Mouse (Mus musculus) liver, embryonic 11.5 days (tissue): ENCODE data around the gene Matk. TPM values are rescaled to one million over a fixed set of nuclear protein-coding genes. Genes with fewer than 3 reads are reported as not detected.

Source experiments
- ATAC-seq: fragments of 200-750 bp; cut with Nextera tagmentation; replicated peaks from 2 replicates; pipeline ENCODE4 v1.8.0; 2017; ENCODE audit warnings: moderate number of reproducible peaks, mild to moderate bottlenecking, moderate TSS enrichment, moderate library complexity; ENCODE audit not compliant: low FRiP score
- DNase-seq: peaks from one replicate; pipeline ENCODE4 v3.0.0-alpha.2; 2017; ENCODE audit warnings: low spot score
- H3K27ac ChIP-seq: fragments of 300-500 bp; sonication (generic); 2 replicates; pipeline ENCODE4 v1.5.1; 2014; ENCODE audit warnings: mild to moderate bottlenecking, low read depth, low read length, control low read depth
- H3K27me3 ChIP-seq: fragments of 300-500 bp; sonication (generic); replicated peaks from 2 replicates; pipeline ENCODE4 v1.6.1; 2014; ENCODE audit warnings: low read length, mixed read lengths; ENCODE audit not compliant: control insufficient read depth, insufficient read depth
- H3K36me3 ChIP-seq: fragments of 300-500 bp; sonication (generic); 2 replicates; pipeline ENCODE4 v1.6.1; 2014; ENCODE audit warnings: mild to moderate bottlenecking, low read length, moderate library complexity, mixed read lengths; ENCODE audit not compliant: control insufficient read depth, insufficient read depth
- H3K4me1 ChIP-seq: fragments of 300-500 bp; sonication (generic); replicated peaks from 2 replicates; pipeline ENCODE4 v1.6.1; 2014; ENCODE audit warnings: low read length, mixed read lengths; ENCODE audit not compliant: control insufficient read depth, insufficient read depth
- H3K4me2 ChIP-seq: fragments of 300-500 bp; sonication (generic); 2 replicates; pipeline ENCODE4 v1.6.1; 2014; ENCODE audit warnings: mild to moderate bottlenecking, control low read depth, moderate library complexity
- H3K4me3 ChIP-seq: fragments of 300-500 bp; sonication (generic); 2 replicates; pipeline ENCODE4 v1.5.1; 2014; ENCODE audit warnings: low read depth, low read length, control low read depth
- H3K9ac ChIP-seq: fragments of 300-500 bp; sonication (generic); 2 replicates; pipeline ENCODE4 v1.6.1; 2014; ENCODE audit warnings: low read depth, low read length, control low read depth
- H3K9me3 ChIP-seq: fragments of 300-500 bp; sonication (generic); 2 replicates; pipeline ENCODE4 v1.6.1; 2016; ENCODE audit warnings: low read length, inconsistent platforms, mixed read lengths; ENCODE audit not compliant: control insufficient read depth
- WGBS: fragments of 180-500 bp; shearing (Covaris S2); extraction: QIAGEN DNeasy Blood & Tissue Kit; methylation state at CpG from one replicate; pipeline ENCODE4 v1.1.7; 2014; 5-methylcytosine and 5-hydroxymethylcytosine counted together
- polyA plus RNA-seq: library from polyadenylated mRNA; unstranded; fragments of >200 nt; fragmentation: Nextera tagmentation; extraction: Ambion mirVana; gene quantifications from 2 replicates; pipeline ENCODE4 v1.2.1, GENCODE M21; 2014

Gene Matk
- polyA plus RNA-seq, 1 experiment from 2014 or later = 2.1 TPM

- peaks cover 10% of the 10 kb centered on the region for H3K4me1 ChIP-seq
- H3K9me3 ChIP-seq = no peaks in the 10 kb centered on the region
- no peak for ATAC-seq
- no peak overlapping the region for H3K9ac ChIP-seq
- no peak overlapping the region for H3K4me3 ChIP-seq
- peaks cover 60% of the 10 kb centered on the region for H3K27me3 ChIP-seq
- no peak overlapping the region for H3K27ac ChIP-seq
- no peak overlapping the region for H3K4me2 ChIP-seq
- no peak for DNase-seq
- H3K36me3 ChIP-seq = no peaks in the 10 kb centered on the region
- 81% methylated on average over 12 of the region's 12 CpGs for WGBS
Observed at GRCm38 (mm10) chr10:81236471-81237268, 16.1 kb upstream of the Matk start.

GRCm38 (mm10) chr10:81238618-81239017 lies 14.1 kb upstream of the Matk start:
- ATAC-seq = no peak
- no peak for DNase-seq
- Histone ChIP-seq H3K36me3 (no peaks in the 10 kb centered on the region), H3K27ac (no peak overlapping the region), H3K4me1 (peaks cover 3% of the 10 kb centered on the region), H3K27me3 (peaks cover 66% of the 10 kb centered on the region), H3K4me2 (no peak overlapping the region), H3K9me3 (no peaks in the 10 kb centered on the region), H3K9ac (no peak overlapping the region), H3K4me3 (no peak overlapping the region)
- 85% methylated on average over 2 of the region's 2 CpGs for WGBS

GRCm38 (mm10) chr10:81240876-81241275 lies 11.9 kb upstream of the Matk start:
- DNase-seq = no peak

GRCm38 (mm10) chr10:81242021-81242420 lies 10.7 kb upstream of the Matk start:
- no peak overlapping the region for H3K4me3 ChIP-seq
- H3K27me3 ChIP-seq = peaks cover 71% of the 10 kb centered on the region
- no peaks in the 10 kb centered on the region for H3K4me1 ChIP-seq
- no peaks in the 10 kb centered on the region for H3K36me3 ChIP-seq
- WGBS = 89% methylated on average over 16 of the region's 16 CpGs
- H3K4me2 ChIP-seq = no peak overlapping the region
- ATAC-seq (no peak), DNase-seq (no peak)
- H3K9me3 ChIP-seq = no peaks in the 10 kb centered on the region
- H3K27ac ChIP-seq = no peak overlapping the region
- no peak overlapping the region for H3K9ac ChIP-seq

More at GRCm38 (mm10) chr10:81240876-81241275, 11.9 kb upstream of the Matk start:
- 21% methylated on average over 13 of the region's 13 CpGs for WGBS
- Histone ChIP-seq H3K4me2 (no peak overlapping the region), H3K4me3 (no peak overlapping the region), H3K4me1 (no peaks in the 10 kb centered on the region), H3K9ac (no peak overlapping the region), H3K27ac (no peak overlapping the region), H3K36me3 (no peaks in the 10 kb centered on the region), H3K27me3 (peaks cover 74% of the 10 kb centered on the region), H3K9me3 (no peaks in the 10 kb centered on the region)
- ATAC-seq = no peak

GRCm38 (mm10) chr10:81244146-81244545 lies 8.6 kb upstream of the Matk start:
- DNase-seq (no peak), ATAC-seq (no peak)
- no peak overlapping the region for H3K27ac ChIP-seq
- no peak overlapping the region for H3K4me2 ChIP-seq
- H3K4me1 ChIP-seq = 0 out of 2 replicates have a peak, but pooled peaks cover 1% of the 10 kb centered on the region
- no peak overlapping the region for H3K4me3 ChIP-seq
- no peak overlapping the region for H3K9ac ChIP-seq
- no peaks in the 10 kb centered on the region for H3K9me3 ChIP-seq
- no peaks in the 10 kb centered on the region for H3K36me3 ChIP-seq
- 68% methylated on average over 4 of the region's 4 CpGs for WGBS
- H3K27me3 ChIP-seq = peaks cover 59% of the 10 kb centered on the region

- H3K27me3 ChIP-seq = peaks cover 54% of the 10 kb centered on the region
Observed at GRCm38 (mm10) chr10:81244595-81244994, 8.1 kb upstream of the Matk start.

GRCm38 (mm10) chr10:81245166-81245565 lies 7.6 kb upstream of the Matk start:
- H3K4me1 ChIP-seq = 0 out of 2 replicates have a peak, but pooled peaks cover 6% of the 10 kb centered on the region
- H3K27me3 ChIP-seq = peaks cover 48% of the 10 kb centered on the region
- WGBS = 83% methylated on average over 6 of the region's 6 CpGs
- no peak overlapping the region for H3K4me2 ChIP-seq
- no peak for DNase-seq
- H3K9ac ChIP-seq = no peak overlapping the region
- no peak for ATAC-seq
- H3K27ac ChIP-seq = no peak overlapping the region
- H3K4me3 ChIP-seq = no peak overlapping the region
- no peaks in the 10 kb centered on the region for H3K36me3 ChIP-seq
- no peaks in the 10 kb centered on the region for H3K9me3 ChIP-seq

More at GRCm38 (mm10) chr10:81244595-81244994, 8.1 kb upstream of the Matk start:
- Histone ChIP-seq H3K4me3 (no peak overlapping the region), H3K36me3 (no peaks in the 10 kb centered on the region), H3K9ac (no peak overlapping the region), H3K27ac (no peak overlapping the region), H3K4me2 (no peak overlapping the region), H3K4me1 (0 out of 2 replicates have a peak, but pooled peaks cover 6% of the 10 kb centered on the region), H3K9me3 (no peaks in the 10 kb centered on the region)
- 8% methylated on average over 17 of the region's 17 CpGs for WGBS
- ATAC-seq (peak; percentile 57; the same call in 1 of the 2 replicates), DNase-seq (peak; percentile 84)

- no peaks in the 10 kb centered on the region for H3K9me3 ChIP-seq
- no peak overlapping the region for H3K27ac ChIP-seq
- H3K36me3 ChIP-seq = no peaks in the 10 kb centered on the region
- no peak overlapping the region for H3K9ac ChIP-seq
- H3K4me3 ChIP-seq = no peak overlapping the region
- DNase-seq (no peak), ATAC-seq (no peak)
- H3K27me3 ChIP-seq = peaks cover 48% of the 10 kb centered on the region
- 98% methylated on average over 2 of the region's 2 CpGs for WGBS
- H3K4me1 ChIP-seq = 0 out of 2 replicates have a peak, but pooled peaks cover 6% of the 10 kb centered on the region
- H3K4me2 ChIP-seq = no peak overlapping the region
Observed at GRCm38 (mm10) chr10:81247804-81248203, 4.9 kb upstream of the Matk start.

- no peak overlapping the region for H3K9ac ChIP-seq
- no peaks in the 10 kb centered on the region for H3K36me3 ChIP-seq
- WGBS = 69% methylated on average over 8 of the region's 8 CpGs
- no peaks in the 10 kb centered on the region for H3K9me3 ChIP-seq
- 0 out of 2 replicates have a peak, but pooled peaks cover 6% of the 10 kb centered on the region for H3K4me1 ChIP-seq
- DNase-seq = no peak
- H3K4me3 ChIP-seq = no peak overlapping the region
- H3K27ac ChIP-seq = no peak overlapping the region
- H3K27me3 ChIP-seq = peaks cover 54% of the 10 kb centered on the region
- H3K4me2 ChIP-seq = no peak overlapping the region
- no peak; the same call in 1 of the 2 replicates for ATAC-seq
Observed at GRCm38 (mm10) chr10:81249442-81249841, 3.3 kb upstream of the Matk start.
